Mouse (Mus musculus): ENCODE measurements around the gene 3830406C13Rik. TPM values are rescaled to one million over a fixed set of nuclear protein-coding genes. Genes with fewer than 3 reads are reported as not detected.
A peak's percentile ranks its signal among the peaks of the same experiment; 100 is the strongest.
"Not testable (repeated sequence)": the region's sequence is repeated elsewhere in the genome, so short reads cannot be mapped to it uniquely, and the experiment has no call there.

3830406C13Rik gene
- total RNA-seq (2021) = 10 to 100 TPM; 27.3 to 29.8 TPM

GRCm38 (mm10) chr14:12284141-12284912 is at the start of gene 3830406C13Rik:
Gene 3830406C13Rik (plus strand): TSS chr14:12284173.
- peak; percentile 87 to 91 for DNase-seq (ENCODE audit: low spot score in 2 of 2)
- intact Hi-C loops (cut with DNase I) = no loop called here

GRCm38 (mm10) chr14:12243726-12244125 is 40.2 kb upstream of the 3830406C13Rik start:
- no peak for DNase-seq (ENCODE audit: low spot score in 2 of 2)
- intact Hi-C loops (cut with DNase I) = no loop called here

- DNase-seq (ENCODE audit: low spot score in 2 of 2) = no peak
- intact Hi-C loops (cut with DNase I) = loop anchor here (5.0 kb wide), 1 partner anchor 124 kb away; no protein-coding TSS in a partner anchor
These were observed 7.9 kb upstream of the 3830406C13Rik start for GRCm38 (mm10) chr14:12276031-12276430.

GRCm38 (mm10) chr14:12283641-12284040 is 332 bp upstream of the 3830406C13Rik start, which contains the start of gene Gm49355:
Gene Gm49355 (plus strand): TSS chr14:12283976.
- DNase-seq (ENCODE audit: low spot score in 2 of 2) = no peak
- intact Hi-C loops (cut with DNase I) = no loop called here

- intact Hi-C loops (cut with DNase I); DNase-seq (ENCODE audit: low spot score in 2 of 2): not testable (repeated sequence)
These were observed 5.8 kb downstream of the 3830406C13Rik start for GRCm38 (mm10) chr14:12289747-12290146.

- intact Hi-C loops (cut with DNase I) = loop anchor here (5.0 kb wide), 2 partner anchors 41 to 124 kb away; no protein-coding TSS in a partner anchor
- peak; percentile 76 to 94 for DNase-seq (ENCODE audit: low spot score in 2 of 2)
These were observed 12.4 kb downstream of the 3830406C13Rik start for GRCm38 (mm10) chr14:12296391-12296790.

GRCm38 (mm10) chr14:12299171-12299570 is 15.2 kb downstream of the 3830406C13Rik start:
- no peak for DNase-seq (ENCODE audit: low spot score in 2 of 2)
- intact Hi-C loops (cut with DNase I) = loop anchor here (5.0 kb wide), 2 partner anchors 38 to 127 kb away; no protein-coding TSS in a partner anchor

GRCm38 (mm10) chr14:12299654-12300053 is 15.7 kb downstream of the 3830406C13Rik start:
- intact Hi-C loops (cut with DNase I) = loop anchor here (2.0 to 5.0 kb wide), 3 partner anchors 38 to 231 kb away; no protein-coding TSS in a partner anchor

GRCm38 (mm10) chr14:12300275-12300674 is 16.3 kb downstream of the 3830406C13Rik start:
- DNase-seq (ENCODE audit: low spot score in 2 of 2) = no peak
- intact Hi-C loops (cut with DNase I) = loop anchor here (2.0 kb wide), 1 partner anchor 231 kb away; no protein-coding TSS in a partner anchor

More at GRCm38 (mm10) chr14:12299654-12300053, 15.7 kb downstream of the 3830406C13Rik start:
- DNase-seq (ENCODE audit: low spot score in 2 of 2) = no peak

GRCm38 (mm10) chr14:12300677-12301076 is 16.7 kb downstream of the 3830406C13Rik start:
- peak; percentile 24 to 37 for DNase-seq (ENCODE audit: low spot score in 2 of 2)
- intact Hi-C loops (cut with DNase I) = loop anchor here (2.0 kb wide), 1 partner anchor 230 kb away; no protein-coding TSS in a partner anchor

- intact Hi-C loops (cut with DNase I) = no loop called here
- no peak for DNase-seq (ENCODE audit: low spot score in 2 of 2)
These were observed 19.1 kb downstream of the 3830406C13Rik start for GRCm38 (mm10) chr14:12303106-12303505.

- DNase-seq (ENCODE audit: low spot score in 2 of 2) = no peak
- intact Hi-C loops (cut with DNase I) = no loop called here
These were observed 49.6 kb downstream of the 3830406C13Rik start for GRCm38 (mm10) chr14:12333622-12334021.

GRCm38 (mm10) chr14:12334925-12335324 is 51.0 kb downstream of the 3830406C13Rik start:
- DNase-seq (ENCODE audit: low spot score in 2 of 2) = peak in 1 of 2 experiments; percentile 31
- intact Hi-C loops (cut with DNase I) = loop anchor here (5.0 kb wide), 1 partner anchor 38 kb away; no protein-coding TSS in a partner anchor

- peak in 1 of 2 experiments; percentile 71 for DNase-seq (ENCODE audit: low spot score in 2 of 2)
- intact Hi-C loops (cut with DNase I) = loop anchor here (5.0 kb wide), 1 partner anchor 40 kb away; no protein-coding TSS in a partner anchor
These were observed 53.5 kb downstream of the 3830406C13Rik start for GRCm38 (mm10) chr14:12337421-12337997.

GRCm38 (mm10) chr14:12337998-12338809 is 54.2 kb downstream of the 3830406C13Rik start:
- intact Hi-C loops (cut with DNase I) = loop anchor here (5.0 kb wide), 1 partner anchor 41 kb away; no protein-coding TSS in a partner anchor
- DNase-seq (ENCODE audit: low spot score in 2 of 2) = peak; percentile 23 to 61

GRCm38 (mm10) chr14:12338811-12339565 is 55.0 kb downstream of the 3830406C13Rik start:
- intact Hi-C loops (cut with DNase I) = loop anchor here (5.0 kb wide), 1 partner anchor 42 kb away; no protein-coding TSS in a partner anchor
- no peak for DNase-seq (ENCODE audit: low spot score in 2 of 2)

GRCm38 (mm10) chr14:12340238-12341074 is 56.5 kb downstream of the 3830406C13Rik start:
- peak; percentile 42 to 59 for DNase-seq (ENCODE audit: low spot score in 2 of 2)
- intact Hi-C loops (cut with DNase I) = loop anchor here (5.0 kb wide), 1 partner anchor 122 kb away; no protein-coding TSS in a partner anchor

All from left cerebral cortex, postnatal 25 days (tissue).